ENCODE assay signal across 8 mouse cellular contexts in genomic region chr2:118388341-118389335, GRCm38 (mm10). TPM values are rescaled to one million over a fixed set of nuclear protein-coding genes. Genes with fewer than 3 reads are reported as not detected.
DNase-seq lines count a peak whose midpoint lies in the region; ATAC-seq lines count a peak whose summit lies in the region.

Gene Eif2ak4, plus strand, starts transcription at chr2:118388618.

- DNase-seq in adipocyte (ENCODE audit: low spot score) = peak; percentile 100
- peak; percentile 98 for DNase-seq in embryo, embryonic 10 days (ENCODE audit: low spot score)
- DNase-seq in gastrocnemius, postnatal 10 days = peak; percentile 94
- peak; percentile 100 for DNase-seq in induced T-regulatory cell, adult 2 months (ENCODE audit: low read depth)
- peak; percentile 98 to 99 for DNase-seq in left cerebral cortex, adult 9 months (ENCODE audit: low spot score in 2 of 2)
- DNase-seq in right cerebral cortex, postnatal 14 days = peak; percentile 97
- peak; percentile 98 to 99 for DNase-seq in urinary bladder, postnatal 36 days (ENCODE audit: low spot score in 2 of 2)

- ATAC-seq in megakaryocyte progenitor cell, adult 5-6 weeks (replicated peaks; ENCODE audit: poor library complexity) = peak; percentile 96

RNA-seq across cellular contexts. Expression of gene Eif2ak4, which starts in this region (rescaled TPM):
- 1 to 10 TPM; 5.4 to 8.1 TPM for total RNA-seq in gastrocnemius, postnatal 10 days (2021)
- 14.1 and 19.8 TPM in 2 replicates for total RNA-seq in megakaryocyte progenitor cell, adult 5-6 weeks (2015)
- total RNA-seq in megakaryocyte progenitor cell, adult 5-6 weeks (2017) = 16.7 and 17.9 TPM in 2 replicates

Comparison
In these comparisons a context has a peak if more than half of its experiments do, and no peak if none do; other contexts are left out.
1. Peak in every context shown above with its lines: DNase-seq and ATAC-seq.